Mouse (Mus musculus) 3134 (cell line): ENCODE measurements at regions not wholly inside any gene's neighbourhood (a gene's known extent, or its start where the extent isn't known, plus 50 kb on each side); places are given as distances from the start of the nearest gene placed in this dataset.

Source experiments
- DNase-seq: peaks from one replicate; pipeline ENCODE4 v3.0.0-alpha.2; 2011; ENCODE audit warnings: low spot score; ENCODE audit not compliant: insufficient read length; ENCODE audit errors: extremely low read depth

- no peak for DNase-seq
Measured at GRCm38 (mm10) chr8:78001656-78002055, 211.4 kb upstream of the Ttc29 start.

- no peak for DNase-seq
Measured at GRCm38 (mm10) chr8:78002071-78002470, 211.0 kb upstream of the Ttc29 start.

DNA sequence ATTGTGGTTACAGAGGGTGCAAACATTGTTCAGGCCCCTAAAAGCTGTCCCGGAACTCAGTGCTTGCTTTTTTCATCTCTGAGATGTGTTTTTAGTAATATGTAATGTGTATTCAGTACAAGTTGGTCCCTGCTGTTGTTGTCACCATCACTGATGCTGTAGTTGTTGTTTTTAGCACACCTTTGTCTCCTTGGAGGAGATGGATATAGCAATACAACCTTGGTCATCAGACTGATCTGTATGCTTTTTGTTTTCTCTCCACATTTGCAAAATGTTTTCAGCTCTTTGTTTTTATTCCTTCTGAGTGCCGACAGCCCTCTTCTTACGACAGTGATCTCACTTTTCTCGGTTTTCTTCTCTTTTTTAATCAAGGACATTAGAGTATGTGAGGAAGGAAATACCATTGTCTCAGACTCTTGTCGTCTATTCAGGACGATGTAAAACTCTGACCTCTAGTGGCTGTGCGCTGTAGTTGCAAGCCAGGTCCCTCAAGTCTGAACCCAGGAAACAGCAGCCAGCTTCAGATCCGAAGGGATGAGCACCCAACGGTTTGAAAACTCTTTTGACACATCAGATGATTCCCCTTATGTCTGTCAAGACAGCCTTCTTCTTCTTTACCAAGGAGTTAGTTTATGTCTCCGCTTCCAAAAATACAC, 209.1 kb upstream of the Ttc29 start:
- DNase-seq: no peak

GRCm38 (mm10) chr8:78004891-78005290, 208.2 kb upstream of the Ttc29 start:
- no peak for DNase-seq

DNA sequence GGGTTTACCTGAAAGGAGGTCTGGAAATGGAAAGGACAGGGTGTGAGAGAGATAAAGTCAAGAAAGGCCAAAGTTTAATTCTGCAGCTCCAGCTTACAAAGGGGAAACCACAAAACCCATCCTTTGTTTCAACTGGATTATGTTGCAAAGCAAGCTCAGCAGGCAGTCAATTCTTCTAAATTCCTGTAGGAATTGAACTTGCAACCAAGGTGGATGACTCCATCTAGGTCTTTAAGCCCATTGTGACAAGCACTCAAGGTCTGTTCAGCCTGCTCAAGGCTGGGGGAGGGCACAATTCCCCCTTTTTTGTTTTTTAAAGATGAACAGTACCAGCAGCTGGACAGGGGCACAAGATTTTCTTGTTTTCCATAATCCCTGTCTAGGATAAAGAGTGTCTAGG, 200.0 kb upstream of the Ttc29 start:
- DNase-seq: no peak

DNA sequence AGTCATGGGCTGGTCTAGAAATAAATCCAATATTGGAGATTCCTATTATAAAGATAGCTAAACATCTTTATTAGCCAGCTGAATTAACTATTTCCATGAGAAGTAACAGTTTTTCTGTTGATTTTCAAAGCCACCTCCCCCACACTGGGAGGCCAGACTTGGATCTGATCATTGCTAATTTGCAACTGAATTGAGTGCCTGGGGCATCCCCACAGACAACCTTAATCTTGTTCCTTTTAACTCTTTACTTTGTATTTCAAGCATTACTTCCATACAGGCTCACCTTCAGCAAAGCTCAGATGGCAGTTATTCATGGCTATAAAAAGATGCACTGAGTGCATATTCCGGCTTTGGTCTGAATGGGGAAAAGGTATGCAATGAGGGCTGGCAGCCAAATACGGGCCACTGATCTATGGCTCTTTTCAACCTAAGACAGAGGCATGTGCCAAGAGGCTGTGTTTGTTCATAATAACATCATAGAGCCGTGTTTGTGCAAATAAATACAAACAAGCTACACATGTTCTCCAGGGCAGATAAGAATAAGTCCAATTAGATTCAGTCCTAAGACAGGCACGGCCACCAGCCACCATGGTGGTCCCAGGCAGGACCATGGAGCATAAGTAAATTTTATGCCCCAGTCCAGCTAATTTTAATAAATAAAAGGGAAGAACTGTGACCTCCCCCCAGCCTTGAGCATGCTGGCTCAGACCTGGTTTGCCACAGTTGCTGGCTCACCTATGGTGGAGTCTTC, 194.5 kb upstream of the Ttc29 start:
- no peak for DNase-seq

DNA sequence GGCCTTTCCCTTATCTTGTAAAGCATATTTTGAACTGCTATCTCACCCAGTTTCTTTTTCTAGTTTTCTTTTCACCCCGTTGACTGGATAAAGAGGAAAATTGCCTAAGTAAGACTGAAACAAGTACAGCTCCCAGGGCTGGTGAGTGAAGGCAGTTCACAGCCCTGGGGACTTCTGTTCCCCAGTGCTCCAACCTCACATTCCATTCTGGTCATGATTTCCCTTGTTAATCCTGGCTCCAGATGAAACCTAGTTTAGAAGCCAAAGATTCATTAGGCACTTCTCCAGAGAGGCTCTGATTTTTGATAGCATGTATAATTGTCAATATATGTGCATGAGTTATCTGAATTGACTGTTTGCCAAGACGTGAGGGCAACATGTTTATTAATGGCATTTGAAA, 191.6 kb upstream of the Ttc29 start:
- no peak for DNase-seq

DNA sequence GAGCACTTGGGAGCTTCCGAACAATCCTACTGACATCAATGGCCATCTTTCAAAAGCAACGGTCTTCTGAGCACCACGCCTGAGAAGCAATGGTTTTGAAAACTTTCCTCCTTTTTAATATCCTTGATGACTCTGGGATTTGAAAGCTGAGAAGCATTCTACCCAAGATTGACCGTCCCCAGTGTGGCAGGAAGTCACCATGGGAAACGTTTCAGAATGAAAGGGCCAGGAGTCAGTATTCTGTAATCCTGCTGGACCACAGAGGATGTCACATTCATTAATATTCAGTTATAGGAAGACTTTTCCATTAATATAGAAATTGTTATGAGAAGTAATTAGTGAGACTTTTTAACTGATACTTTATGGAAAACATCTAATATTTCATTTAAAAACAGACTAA, 190.1 kb upstream of the Ttc29 start:
- DNase-seq: no peak

GRCm38 (mm10) chr8:78023467-78023866, 189.6 kb upstream of the Ttc29 start:
- no peak for DNase-seq

- no peak for DNase-seq
Measured at GRCm38 (mm10) chr8:78023936-78024335, 189.2 kb upstream of the Ttc29 start.

- DNase-seq: no peak
Measured at GRCm38 (mm10) chr8:78024964-78025363, 188.1 kb upstream of the Ttc29 start.

- DNase-seq: no peak
Measured at GRCm38 (mm10) chr8:78027371-78027770, 185.7 kb upstream of the Ttc29 start.

DNA sequence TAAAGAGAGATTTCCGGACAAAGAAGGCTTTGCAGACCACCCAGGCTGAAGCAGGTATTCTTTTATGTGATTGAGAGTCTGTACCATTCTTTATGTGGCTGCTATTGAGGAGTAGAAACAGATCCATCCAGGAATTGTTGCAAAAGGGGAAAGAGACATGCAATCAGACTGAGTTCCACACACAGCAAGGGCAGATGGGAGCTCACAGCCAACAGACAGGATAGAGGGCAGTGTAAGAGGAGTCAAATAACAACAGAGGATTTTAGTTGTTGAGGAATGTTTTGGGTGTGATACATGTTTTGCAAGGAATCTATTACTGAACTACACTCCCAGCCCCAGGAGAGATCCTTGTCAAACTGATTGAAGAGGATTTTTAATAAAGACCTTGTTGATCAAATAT, 184.2 kb upstream of the Ttc29 start:
- no peak for DNase-seq

DNA sequence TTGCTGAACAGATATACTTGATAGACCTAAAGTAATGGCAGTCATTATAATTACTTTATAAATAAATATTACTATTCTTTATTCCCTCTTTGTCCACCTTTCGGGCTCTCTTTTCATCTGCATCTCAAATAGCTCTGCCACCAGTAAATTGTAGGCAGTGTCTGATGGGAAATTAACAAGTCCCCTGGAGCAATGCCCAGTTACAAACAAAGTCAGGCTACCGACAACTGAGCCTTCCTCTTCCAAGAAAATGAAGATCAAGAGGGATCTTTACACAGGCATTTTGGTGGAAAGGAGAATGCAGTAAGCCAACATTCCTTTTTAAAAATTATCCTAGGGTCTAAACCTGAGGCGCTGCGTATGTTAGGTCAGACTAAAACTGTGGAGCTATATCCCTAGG, 181.3 kb upstream of the Ttc29 start:
- DNase-seq: no peak

DNA sequence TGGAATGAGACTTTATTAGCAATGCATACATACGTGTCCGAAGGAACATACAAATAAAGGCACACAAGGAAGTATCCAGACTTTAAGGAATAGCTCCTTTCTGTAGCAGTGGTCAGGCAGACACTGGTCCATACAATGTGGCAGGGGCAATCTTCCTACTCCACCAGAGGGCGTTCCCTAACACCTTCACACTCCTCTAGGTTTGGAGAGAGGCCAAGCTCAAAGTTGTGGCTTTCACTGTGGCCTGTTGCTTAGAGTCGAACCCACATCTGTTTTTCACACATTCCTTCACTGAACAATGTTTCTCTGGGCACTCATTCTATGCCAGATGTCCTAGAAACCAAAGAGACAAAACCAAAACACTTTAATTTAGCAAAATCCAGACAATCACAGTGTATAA, 178.4 kb upstream of the Ttc29 start:
- no peak for DNase-seq

- DNase-seq: no peak
Measured at GRCm38 (mm10) chr8:78037218-78037617, 175.9 kb upstream of the Ttc29 start.

- no peak for DNase-seq
Measured at GRCm38 (mm10) chr8:78046691-78047090, 166.4 kb upstream of the Ttc29 start.

DNA sequence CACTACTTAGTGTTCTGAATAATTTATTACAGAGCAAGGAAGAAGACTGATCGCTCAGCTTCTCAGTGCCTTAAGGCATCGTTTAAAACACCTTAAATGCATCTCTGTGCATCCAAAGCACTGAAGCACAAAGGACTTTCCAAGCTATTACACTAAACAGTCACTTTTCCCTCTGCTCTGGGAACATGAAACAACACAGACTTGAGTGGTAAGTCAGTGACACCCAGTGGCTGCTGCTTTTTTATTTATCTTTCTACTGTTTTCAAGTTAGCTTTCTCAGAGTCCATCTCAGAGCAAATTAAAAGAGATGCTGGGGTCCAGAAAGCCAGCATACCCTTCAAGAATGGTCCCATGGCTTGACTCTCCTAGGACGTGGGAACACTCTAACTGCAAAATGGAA, 162.3 kb upstream of the Ttc29 start:
- no peak for DNase-seq

DNA sequence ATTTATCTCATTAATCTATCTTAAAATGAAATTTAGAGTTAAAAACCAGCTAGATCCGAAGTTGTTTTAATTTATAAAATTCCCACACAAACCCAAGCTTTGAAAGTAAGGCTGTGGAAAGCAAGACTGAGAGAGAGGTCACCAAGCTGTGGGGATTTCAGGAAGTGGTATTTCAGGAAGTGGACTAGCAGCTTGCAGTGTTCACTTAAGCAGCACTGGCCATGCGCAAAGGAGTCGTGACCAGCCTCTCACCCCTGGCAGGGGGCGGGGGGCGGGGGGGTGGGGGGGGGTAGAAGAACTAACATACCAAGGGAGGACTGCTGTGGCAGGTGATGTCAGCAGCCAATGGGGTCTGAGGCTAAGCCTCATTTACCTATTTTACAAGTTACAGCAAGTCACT, 158.7 kb upstream of the Ttc29 start:
- DNase-seq: no peak

DNA sequence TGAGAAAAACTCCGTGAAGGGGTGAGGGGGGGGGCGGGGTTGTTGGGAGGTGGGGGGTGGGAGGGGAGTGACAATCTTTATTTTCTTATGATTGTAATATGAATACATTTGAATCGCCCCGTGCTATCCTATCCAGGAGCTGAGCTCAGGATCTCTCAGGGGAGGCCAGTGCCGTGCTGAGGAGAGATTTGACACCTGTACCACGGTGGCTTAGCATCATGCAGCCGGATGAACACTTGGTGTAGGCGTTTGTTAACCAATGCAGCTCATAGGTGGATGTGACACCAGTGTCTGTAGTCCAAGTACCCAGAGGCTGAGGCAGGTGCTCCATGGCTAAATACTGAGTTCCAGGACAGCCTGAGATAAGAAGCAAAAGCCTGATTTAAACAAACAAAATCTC, 158.2 kb upstream of the Ttc29 start:
- no peak for DNase-seq

DNA sequence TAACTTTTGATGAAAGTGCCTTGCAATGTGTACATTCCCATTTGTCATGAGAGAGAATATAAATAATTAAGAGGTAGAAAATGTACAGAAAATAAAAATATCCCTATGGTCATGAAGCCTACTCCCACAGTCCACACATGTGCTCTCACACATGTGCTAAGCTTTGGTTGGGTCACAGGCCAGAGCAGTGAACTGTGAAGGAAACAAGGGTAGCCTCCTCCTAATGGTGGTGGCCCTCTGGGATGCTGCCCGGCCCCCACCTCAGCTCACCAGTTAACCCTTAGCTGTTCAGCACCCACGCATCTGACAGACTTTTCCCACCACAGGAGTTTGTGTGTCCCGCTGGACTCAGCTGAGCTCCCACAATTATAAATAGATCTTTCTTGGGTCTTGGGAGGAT, 157.6 kb upstream of the Ttc29 start:
- no peak for DNase-seq

DNA sequence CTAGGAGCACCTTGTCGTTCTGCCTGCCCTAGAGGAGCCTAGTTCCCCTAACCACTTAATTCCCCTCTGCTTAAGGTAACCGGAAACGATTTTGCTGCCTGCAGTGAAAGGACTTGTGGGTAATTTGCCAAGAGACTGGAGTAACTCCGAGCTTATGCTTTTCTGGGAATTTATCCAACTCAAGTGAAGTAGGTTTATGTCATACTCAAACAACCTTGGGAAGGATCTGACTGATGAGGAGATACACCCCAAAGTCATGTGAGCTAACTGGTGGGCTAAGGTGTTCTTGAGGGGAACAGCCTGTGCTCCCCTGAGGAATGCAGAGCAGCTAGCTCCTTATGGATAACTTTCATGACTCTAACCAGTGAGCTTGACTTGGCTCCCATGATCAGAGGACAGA, 155.7 kb upstream of the Ttc29 start:
- DNase-seq: no peak
